Mouse (Mus musculus): Measurements from ENCODE around the gene Rgl1. TPM values are rescaled to one million over a fixed set of nuclear protein-coding genes. Genes with fewer than 3 reads are reported as not detected.

Gene Rgl1
- polyA plus RNA-seq, 1 experiment = 3.0 TPM

GRCm38 (mm10) chr1:152603628-152604027 is 162.5 kb downstream of the Rgl1 start:
- no peak overlapping the region for H3K9ac ChIP-seq (ENCODE audit: low read depth, poor library complexity, severe bottlenecking)
- H3K36me3 ChIP-seq (ENCODE audit: control insufficient read depth, insufficient read depth, low read length, poor library complexity, severe bottlenecking) = no peaks in the 10 kb centered on the region
- no peak overlapping the region for H3K27ac ChIP-seq (ENCODE audit: insufficient read depth, low read length)
- peaks cover 2% of the 10 kb centered on the region; the same call in 1 of the 2 replicates for H3K9me3 ChIP-seq (replicated peaks; ENCODE audit: control insufficient read depth, insufficient read depth, low read length, poor library complexity, severe bottlenecking)
- H3K4me1 ChIP-seq (ENCODE audit: control insufficient read depth, insufficient read depth, low read length) = no peaks in the 10 kb centered on the region
- no peaks in the 10 kb centered on the region for H3K27me3 ChIP-seq (ENCODE audit: control insufficient read depth, insufficient read depth, low read length, poor library complexity, severe bottlenecking)
- H3K4me3 ChIP-seq (ENCODE audit: low read depth, low read length) = no peak overlapping the region
- TF ChIP-seq CTCF (IDR thresholded peaks at IDR 0.05; ENCODE audit: low read depth, low read length) (no peak), EP300 (IDR thresholded peaks at IDR 0.05; ENCODE audit: insufficient read depth, low read depth, low read length) (no peak), POLR2A (IDR thresholded peaks at IDR 0.05; ENCODE audit: insufficient read depth, low read length) (no peak)

- H3K36me3 ChIP-seq (ENCODE audit: control insufficient read depth, insufficient read depth, low read length, poor library complexity, severe bottlenecking) = no peaks in the 10 kb centered on the region
Measured at GRCm38 (mm10) chr1:152600494-152600893, 165.7 kb downstream of the Rgl1 start.

GRCm38 (mm10) chr1:152599347-152599746 is 166.8 kb downstream of the Rgl1 start:
- H3K9ac ChIP-seq (ENCODE audit: low read depth, poor library complexity, severe bottlenecking) = no peak overlapping the region
- H3K4me3 ChIP-seq (ENCODE audit: low read depth, low read length) = no peak overlapping the region
- H3K4me1 ChIP-seq (ENCODE audit: control insufficient read depth, insufficient read depth, low read length) = no peaks in the 10 kb centered on the region
- TF ChIP-seq EP300 (IDR thresholded peaks at IDR 0.05; ENCODE audit: insufficient read depth, low read depth, low read length) (no peak), CTCF (IDR thresholded peaks at IDR 0.05; ENCODE audit: low read depth, low read length) (no peak), POLR2A (IDR thresholded peaks at IDR 0.05; ENCODE audit: insufficient read depth, low read length) (no peak)
- no peaks in the 10 kb centered on the region for H3K27me3 ChIP-seq (ENCODE audit: control insufficient read depth, insufficient read depth, low read length, poor library complexity, severe bottlenecking)
- no peak overlapping the region for H3K27ac ChIP-seq (ENCODE audit: insufficient read depth, low read length)
- H3K9me3 ChIP-seq (replicated peaks; ENCODE audit: control insufficient read depth, insufficient read depth, low read length, poor library complexity, severe bottlenecking) = peaks cover 2% of the 10 kb centered on the region; the same call in 1 of the 2 replicates
- no peaks in the 10 kb centered on the region for H3K36me3 ChIP-seq (ENCODE audit: control insufficient read depth, insufficient read depth, low read length, poor library complexity, severe bottlenecking)

More at GRCm38 (mm10) chr1:152600494-152600893, 165.7 kb downstream of the Rgl1 start:
- no peaks in the 10 kb centered on the region for H3K27me3 ChIP-seq (ENCODE audit: control insufficient read depth, insufficient read depth, low read length, poor library complexity, severe bottlenecking)
- H3K4me1 ChIP-seq (ENCODE audit: control insufficient read depth, insufficient read depth, low read length) = no peaks in the 10 kb centered on the region
- no peak overlapping the region for H3K9ac ChIP-seq (ENCODE audit: low read depth, poor library complexity, severe bottlenecking)
- H3K4me3 ChIP-seq (ENCODE audit: low read depth, low read length) = no peak overlapping the region
- no peak overlapping the region for H3K27ac ChIP-seq (ENCODE audit: insufficient read depth, low read length)
- TF ChIP-seq EP300 (IDR thresholded peaks at IDR 0.05; ENCODE audit: insufficient read depth, low read depth, low read length) (no peak), POLR2A (IDR thresholded peaks at IDR 0.05; ENCODE audit: insufficient read depth, low read length) (no peak), CTCF (IDR thresholded peaks at IDR 0.05; ENCODE audit: low read depth, low read length) (no peak)
- peaks cover 2% of the 10 kb centered on the region; the same call in 1 of the 2 replicates for H3K9me3 ChIP-seq (replicated peaks; ENCODE audit: control insufficient read depth, insufficient read depth, low read length, poor library complexity, severe bottlenecking)

- Histone ChIP-seq H3K9ac (ENCODE audit: low read depth, poor library complexity, severe bottlenecking) (no peak overlapping the region), H3K27ac (ENCODE audit: insufficient read depth, low read length) (no peak overlapping the region), H3K9me3 (replicated peaks; ENCODE audit: control insufficient read depth, insufficient read depth, low read length, poor library complexity, severe bottlenecking) (no peaks in the 10 kb centered on the region), H3K4me1 (ENCODE audit: control insufficient read depth, insufficient read depth, low read length) (no peaks in the 10 kb centered on the region), H3K4me3 (ENCODE audit: low read depth, low read length) (no peak overlapping the region), H3K27me3 (ENCODE audit: control insufficient read depth, insufficient read depth, low read length, poor library complexity, severe bottlenecking) (no peaks in the 10 kb centered on the region), H3K36me3 (ENCODE audit: control insufficient read depth, insufficient read depth, low read length, poor library complexity, severe bottlenecking) (no peaks in the 10 kb centered on the region)
- TF ChIP-seq EP300 (IDR thresholded peaks at IDR 0.05; ENCODE audit: insufficient read depth, low read depth, low read length) = no peak
- no peak for TF ChIP-seq POLR2A (IDR thresholded peaks at IDR 0.05; ENCODE audit: insufficient read depth, low read length)
- TF ChIP-seq CTCF (IDR thresholded peaks at IDR 0.05; ENCODE audit: low read depth, low read length) = no peak
Measured at GRCm38 (mm10) chr1:152594690-152595089, 171.5 kb downstream of the Rgl1 start.

- Histone ChIP-seq H3K9ac (ENCODE audit: low read depth, poor library complexity, severe bottlenecking) (no peak overlapping the region), H3K4me3 (ENCODE audit: low read depth, low read length) (no peak overlapping the region), H3K36me3 (ENCODE audit: control insufficient read depth, insufficient read depth, low read length, poor library complexity, severe bottlenecking) (no peaks in the 10 kb centered on the region), H3K27ac (ENCODE audit: insufficient read depth, low read length) (no peak overlapping the region), H3K4me1 (ENCODE audit: control insufficient read depth, insufficient read depth, low read length) (no peaks in the 10 kb centered on the region), H3K9me3 (replicated peaks; ENCODE audit: control insufficient read depth, insufficient read depth, low read length, poor library complexity, severe bottlenecking) (no peaks in the 10 kb centered on the region), H3K27me3 (ENCODE audit: control insufficient read depth, insufficient read depth, low read length, poor library complexity, severe bottlenecking) (no peaks in the 10 kb centered on the region)
- TF ChIP-seq EP300 (IDR thresholded peaks at IDR 0.05; ENCODE audit: insufficient read depth, low read depth, low read length) (no peak), CTCF (IDR thresholded peaks at IDR 0.05; ENCODE audit: low read depth, low read length) (no peak), POLR2A (IDR thresholded peaks at IDR 0.05; ENCODE audit: insufficient read depth, low read length) (no peak)
Measured at GRCm38 (mm10) chr1:152593831-152594549, 172.2 kb downstream of the Rgl1 start.

GRCm38 (mm10) chr1:152593382-152593781 is 172.8 kb downstream of the Rgl1 start:
- Histone ChIP-seq H3K36me3 (ENCODE audit: control insufficient read depth, insufficient read depth, low read length, poor library complexity, severe bottlenecking) (no peaks in the 10 kb centered on the region), H3K27me3 (ENCODE audit: control insufficient read depth, insufficient read depth, low read length, poor library complexity, severe bottlenecking) (no peaks in the 10 kb centered on the region), H3K9ac (ENCODE audit: low read depth, poor library complexity, severe bottlenecking) (no peak overlapping the region), H3K9me3 (replicated peaks; ENCODE audit: control insufficient read depth, insufficient read depth, low read length, poor library complexity, severe bottlenecking) (no peaks in the 10 kb centered on the region), H3K4me3 (ENCODE audit: low read depth, low read length) (no peak overlapping the region), H3K4me1 (ENCODE audit: control insufficient read depth, insufficient read depth, low read length) (no peaks in the 10 kb centered on the region), H3K27ac (ENCODE audit: insufficient read depth, low read length) (no peak overlapping the region)
- TF ChIP-seq POLR2A (IDR thresholded peaks at IDR 0.05; ENCODE audit: insufficient read depth, low read length) = no peak
- no peak for TF ChIP-seq EP300 (IDR thresholded peaks at IDR 0.05; ENCODE audit: insufficient read depth, low read depth, low read length)
